Mouse (Mus musculus) CH12F3 (cell line): ENCODE results near the gene Sbk1.

ENCODE experiments used
- in situ Hi-C: fragments of 300-500 bp; cut with MboI; formaldehyde crosslinking; loops from 2 replicates; pipeline ENCODE4 v1.14.3; 2020; ENCODE audit warnings: low sequenced_read_pairs

Sbk1 gene

DNA sequence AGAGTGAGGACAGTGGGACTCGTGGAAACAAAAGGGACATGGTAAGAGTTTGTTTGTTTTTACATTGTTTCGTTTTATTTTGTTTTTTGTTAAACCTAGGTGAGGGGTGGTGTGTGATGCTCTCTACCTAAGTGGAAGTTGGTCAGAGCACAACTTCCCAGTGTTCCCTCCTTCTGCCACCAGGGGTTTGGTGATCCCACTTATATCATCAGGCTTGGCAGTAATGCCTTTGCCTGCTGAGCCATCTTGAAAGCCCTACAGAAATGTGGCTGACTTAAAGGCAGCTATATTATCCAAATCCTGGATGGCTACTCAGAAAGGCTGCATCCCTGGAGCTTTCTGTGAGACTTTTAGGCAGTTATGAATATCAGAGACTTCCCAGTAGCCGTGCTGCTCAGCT is 60.3 kb downstream of the Sbk1 start:
- in situ Hi-C loops: no loop called here

DNA sequence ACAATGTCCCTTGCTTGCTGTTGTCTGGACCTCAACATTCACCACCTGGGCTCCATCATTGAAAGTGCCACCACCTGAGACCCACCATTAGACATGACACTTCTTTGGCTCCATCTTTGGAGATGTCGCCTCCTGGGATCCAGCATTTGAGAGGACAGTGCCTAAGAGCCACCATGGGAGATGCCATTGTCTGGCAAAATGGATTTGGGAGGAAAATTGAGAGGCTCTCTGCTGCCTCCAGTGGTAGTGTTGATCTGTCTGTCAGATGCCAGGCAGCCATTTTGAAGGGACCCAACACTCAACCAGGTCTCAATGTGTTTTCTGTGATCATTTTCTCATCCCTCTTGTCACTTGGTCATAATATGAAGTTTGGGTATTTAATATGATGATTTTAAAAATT is 63.1 kb downstream of the Sbk1 start:
- in situ Hi-C loops: no loop called here

DNA sequence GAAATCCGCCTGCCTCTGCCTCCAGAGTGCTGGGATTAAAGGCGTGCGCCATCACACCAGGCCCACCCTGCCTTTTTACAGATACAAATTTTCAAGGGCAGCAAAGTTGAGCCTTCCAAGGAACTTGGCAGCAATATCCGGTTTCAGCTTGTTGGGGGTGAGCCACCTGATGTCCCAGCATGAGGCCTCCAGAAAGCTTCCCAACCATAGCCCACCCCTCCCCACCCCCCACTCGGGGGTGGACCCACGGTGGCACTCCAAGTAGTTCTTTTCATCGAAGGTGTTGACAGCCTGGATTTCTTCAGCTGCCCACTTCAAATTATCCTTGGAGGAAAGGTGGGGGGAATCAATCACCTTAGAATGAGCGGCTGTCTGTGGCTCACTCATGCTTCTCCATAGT is 66.5 kb downstream of the Sbk1 start:
- in situ Hi-C loops: no loop called here

DNA sequence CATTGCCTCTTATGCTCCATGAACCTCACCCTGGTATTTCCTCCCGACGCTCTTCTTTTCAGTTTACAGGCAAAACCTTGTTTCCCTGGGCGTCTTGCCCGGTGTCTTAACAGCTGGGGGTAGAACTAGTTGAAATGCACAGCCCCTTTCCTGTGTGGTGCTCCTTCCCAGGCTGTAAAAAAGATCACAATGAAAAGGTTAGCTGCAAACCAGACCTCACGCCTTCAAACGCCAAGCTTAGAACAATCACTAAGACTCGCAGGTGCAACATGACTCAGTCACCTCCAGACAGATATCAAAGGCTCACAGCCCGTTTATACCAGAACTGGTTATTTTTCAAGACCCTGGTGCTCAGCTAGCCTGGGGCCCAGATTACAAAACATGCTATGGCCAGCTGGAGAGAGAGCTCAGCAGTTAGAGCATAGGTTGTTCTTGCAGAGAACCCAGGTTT is 67.1 kb downstream of the Sbk1 start:
- in situ Hi-C loops: no loop called here

DNA sequence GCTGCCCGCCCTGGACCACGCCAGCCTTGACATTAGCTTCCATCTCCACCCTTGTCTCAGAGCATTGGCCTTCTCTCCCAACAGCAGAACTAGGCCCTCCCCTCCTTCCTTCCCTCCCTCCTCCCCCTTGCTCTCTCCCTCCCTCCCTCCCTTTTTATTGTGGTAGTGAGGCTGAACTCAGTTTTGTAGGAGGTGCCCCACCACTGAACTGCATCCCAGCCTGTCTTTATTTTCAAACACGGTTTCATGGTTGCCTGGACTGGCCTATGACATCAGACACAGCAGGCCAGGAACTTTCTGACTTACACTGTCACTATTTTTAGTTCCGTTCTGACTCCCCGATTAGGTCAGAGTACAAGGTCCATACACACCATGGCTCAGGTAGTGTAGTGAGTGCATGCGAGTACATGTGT is 67.8 kb downstream of the Sbk1 start:
- in situ Hi-C loops: no loop called here

DNA sequence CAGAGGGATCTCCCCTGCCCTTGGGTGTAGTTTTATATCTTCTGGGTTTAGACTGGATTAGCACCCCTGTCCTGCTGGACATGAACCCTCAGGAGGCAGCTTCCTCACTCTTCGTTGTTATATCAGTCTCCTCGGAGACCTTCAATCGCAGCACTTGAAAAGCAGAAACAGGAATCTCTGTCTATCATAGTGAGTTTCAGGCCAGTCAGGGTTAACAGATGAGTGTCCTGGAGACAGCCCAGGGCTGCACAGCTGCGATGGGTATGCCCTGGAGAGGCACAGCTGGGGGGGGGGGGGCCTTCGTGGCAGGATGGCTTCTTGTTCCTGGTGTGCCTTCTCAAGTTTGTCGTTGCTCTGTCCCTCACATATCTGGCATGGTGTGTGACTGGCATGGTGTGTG is 68.5 kb downstream of the Sbk1 start:
- in situ Hi-C loops: no loop called here
